Comparison of ENCODE assay signal across 11 mouse cellular contexts in the genomic region with DNA sequence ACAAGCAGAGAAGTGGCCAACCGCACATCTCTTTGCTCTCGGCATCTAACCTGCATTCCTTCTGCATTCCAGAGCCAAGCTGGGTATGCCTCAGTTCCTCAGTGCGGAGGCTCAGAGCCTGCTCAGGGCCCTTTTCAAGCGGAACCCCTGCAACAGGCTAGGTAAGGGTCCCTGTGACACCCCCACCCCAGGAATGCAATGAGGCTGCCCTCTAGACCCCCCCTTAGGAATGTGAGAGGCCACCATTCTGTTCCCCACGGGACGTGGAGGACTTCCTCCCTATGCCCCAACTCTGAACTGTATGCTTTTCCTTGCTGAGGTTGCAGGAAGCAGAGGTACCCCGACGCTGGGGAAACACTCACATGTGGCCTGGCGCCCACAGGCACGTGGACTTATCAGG.
DNase-seq lines count a peak whose midpoint lies in the region; ATAC-seq lines count a peak whose summit lies in the region.
"Had no signal": no experiment of that assay in that cellular context is flagged by ENCODE, and none has a peak within 500 bp of the region (broad histone marks: within the 10 kb centered on the region; RNA-seq: fewer than 3 reads in every experiment).

No protein-coding gene starts in this region.

- peak overlapping the region; percentile 36 for H3K27ac ChIP-seq in heart, embryonic 15.5 days
- no peak overlapping the region for H3K27ac ChIP-seq in lung, embryonic 16.5 days (ENCODE audit: low read length)
- 0 out of 2 replicates have a peak overlapping the region, but pooled peaks have one; percentile 8 for H3K27ac ChIP-seq in hindbrain, embryonic 13.5 days

- no peaks in the 10 kb centered on the region for H3K9me3 ChIP-seq in heart, embryonic 15.5 days (replicated peaks)
- no peaks in the 10 kb centered on the region for H3K9me3 ChIP-seq in lung, embryonic 16.5 days (ENCODE audit: control insufficient read depth, low read length)
- no peaks in the 10 kb centered on the region for H3K9me3 ChIP-seq in hindbrain, embryonic 13.5 days

- no peak for DNase-seq in heart, adult 9 months (ENCODE audit: low spot score in 2 of 2)
- DNase-seq in lung, postnatal 14 days = no peak
- DNase-seq in yolk sac, embryonic 10.5 days (ENCODE audit: low spot score) = peak; percentile 33
- no peak for DNase-seq in cerebellum, adult 11-12 months
- DNase-seq in layer of hippocampus, postnatal 10 days (ENCODE audit: low spot score in 2 of 2) = no peak
- DNase-seq: cerebellum, postnatal 25 days; lung, postnatal 36 days had no signal

- ATAC-seq in heart, embryonic 15.5 days (replicated peaks; ENCODE audit: insufficient number of reproducible peaks, insufficient read depth, low FRiP score, low read depth) = no peak; the same call in 1 of the 2 replicates
- peak; percentile 80 for ATAC-seq in lung, embryonic 16.5 days (ENCODE audit: low read depth)
- no peak for ATAC-seq in hindbrain, embryonic 13.5 days (ENCODE audit: low FRiP score)
- ATAC-seq: forebrain, embryonic 16.5 days had no signal

- no peaks in the 10 kb centered on the region; the same call in 1 of the 2 replicates for H3K36me3 ChIP-seq in heart, embryonic 15.5 days
- no peaks in the 10 kb centered on the region for H3K36me3 ChIP-seq in lung, embryonic 16.5 days (ENCODE audit: control insufficient read depth, insufficient read depth, low read length)
- H3K36me3 ChIP-seq in hindbrain, embryonic 13.5 days = peaks cover 18% of the 10 kb centered on the region

- no peak overlapping the region for H3K4me3 ChIP-seq in heart, embryonic 15.5 days
- H3K4me3 ChIP-seq in lung, embryonic 16.5 days (ENCODE audit: low read length) = no peak overlapping the region
- no peak overlapping the region for H3K4me3 ChIP-seq in hindbrain, embryonic 13.5 days

- H3K9ac ChIP-seq in heart, embryonic 15.5 days = no peak overlapping the region
- no peak overlapping the region for H3K9ac ChIP-seq in lung, embryonic 16.5 days (ENCODE audit: low read length)
- H3K9ac ChIP-seq in hindbrain, embryonic 13.5 days = no peak overlapping the region

- peaks cover 54% of the 10 kb centered on the region for H3K4me1 ChIP-seq in heart, embryonic 15.5 days (replicated peaks)
- peaks cover 25% of the 10 kb centered on the region for H3K4me1 ChIP-seq in lung, embryonic 16.5 days (replicated peaks; ENCODE audit: control insufficient read depth, insufficient read depth, low read length)
- peaks cover 46% of the 10 kb centered on the region for H3K4me1 ChIP-seq in hindbrain, embryonic 13.5 days (replicated peaks)

- no peaks in the 10 kb centered on the region for H3K27me3 ChIP-seq in heart, embryonic 15.5 days
- no peaks in the 10 kb centered on the region for H3K27me3 ChIP-seq in lung, embryonic 16.5 days (ENCODE audit: control insufficient read depth, insufficient read depth, low read depth, low read length)
- no peaks in the 10 kb centered on the region for H3K27me3 ChIP-seq in hindbrain, embryonic 13.5 days

- H3K4me2 ChIP-seq in heart, embryonic 15.5 days = no peak overlapping the region; the same call in 1 of the 2 replicates
- no peak overlapping the region for H3K4me2 ChIP-seq in lung, embryonic 16.5 days (ENCODE audit: low read depth, low read length)
- no peak overlapping the region for H3K4me2 ChIP-seq in hindbrain, embryonic 13.5 days

- 21% methylated on average over 10 of the region's 10 CpGs for WGBS in heart, embryonic 15.5 days
- 23% methylated on average over 10 of the region's 10 CpGs for WGBS in lung, embryonic 16.5 days
- 38% methylated on average over 10 of the region's 10 CpGs for WGBS in hindbrain, embryonic 13.5 days
